Mouse (Mus musculus): Measurements from ENCODE around the gene Tef. TPM values are rescaled to one million over a fixed set of nuclear protein-coding genes. Genes with fewer than 3 reads are reported as not detected.

Tef gene
- total RNA-seq, 2 experiments from 2014 or later, result 0.38 to 2.0 TPM

GRCm38 (mm10) chr15:81860471-81861135 is 58.4 kb downstream of the Tef start:
- no peak for ATAC-seq (replicated peaks; ENCODE audit: low FRiP score, poor library complexity, severe bottlenecking)

DNA sequence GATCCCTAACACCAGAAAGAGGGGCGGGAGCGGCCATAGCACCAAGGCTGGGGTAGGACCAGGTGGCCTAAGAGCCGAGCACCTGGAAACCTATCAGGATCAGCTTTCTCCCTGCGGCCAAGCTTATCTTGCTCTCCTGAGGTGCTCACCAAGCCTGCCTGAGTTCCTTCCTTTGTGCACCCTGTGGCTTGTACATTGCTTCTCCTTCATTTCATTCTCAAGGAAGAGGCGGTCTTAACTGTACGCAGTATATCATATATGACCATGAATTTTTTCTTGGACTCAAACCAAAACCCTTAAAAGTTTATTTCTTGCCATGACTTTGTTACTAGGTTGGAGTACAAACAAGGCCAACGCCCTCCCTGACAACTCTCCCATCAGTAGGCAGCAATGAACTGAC is 62.0 kb downstream of the Tef start:
- no peak for ATAC-seq (replicated peaks; ENCODE audit: low FRiP score, poor library complexity, severe bottlenecking)

DNA sequence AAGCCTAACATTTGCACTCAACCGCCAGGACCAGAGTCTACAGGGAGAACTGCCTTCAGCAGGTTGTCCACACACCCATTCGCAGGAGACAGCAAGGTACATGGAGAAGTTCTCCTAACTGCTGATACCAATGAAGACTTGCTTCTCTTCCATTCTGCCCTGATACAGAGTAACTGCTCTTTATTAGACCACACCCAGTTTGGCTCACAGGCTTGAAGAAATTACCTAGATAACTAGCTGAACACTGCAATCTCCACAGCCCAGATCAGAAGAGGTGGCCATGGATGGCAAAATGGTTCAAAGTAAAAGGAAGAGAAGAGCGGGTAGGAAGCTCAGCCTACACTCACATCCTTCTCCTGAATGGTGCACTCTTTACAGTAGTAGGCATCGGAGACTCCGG is 67.8 kb downstream of the Tef start:
- ATAC-seq (replicated peaks; ENCODE audit: low FRiP score, poor library complexity, severe bottlenecking), result 0 out of 2 replicates have a peak, but pooled peaks have one; percentile 19

- ATAC-seq (replicated peaks; ENCODE audit: low FRiP score, poor library complexity, severe bottlenecking), result peak; percentile 87
These were observed 69.5 kb downstream of the Tef start, which contains the start of gene Phf5a for GRCm38 (mm10) chr15:81871604-81872261. Gene Phf5a, minus strand, starts transcription at chr15:81871911.

GRCm38 (mm10) chr15:81872262-81873136 is 70.3 kb downstream of the Tef start, which contains the start of gene Aco2:
Gene Aco2, plus strand, starts transcription at chr15:81872309.
- peak; percentile 91 for ATAC-seq (replicated peaks; ENCODE audit: low FRiP score, poor library complexity, severe bottlenecking)

Other genes with a start within 250 kb of the Tef start
- 177 and 234 TPM in 2 replicates for gene Ep300, start 217.1 kb upstream of the Tef start, total RNA-seq (2015; ENCODE audit: low replicate concordance)
- 187 and 219 TPM in 2 replicates for gene Ep300, start 217.1 kb upstream of the Tef start, total RNA-seq (2017; ENCODE audit: low replicate concordance)
- gene L3mbtl2, start 138.5 kb upstream of the Tef start, total RNA-seq (2015; ENCODE audit: low replicate concordance), result 0.96 and 5.2 TPM in 2 replicates
- gene L3mbtl2, start 138.5 kb upstream of the Tef start, total RNA-seq (2017; ENCODE audit: low replicate concordance), result 4.5 and 9.8 TPM in 2 replicates
- not detected in 2 replicates for gene Chadl, start 105.1 kb upstream of the Tef start, total RNA-seq (2015; ENCODE audit: low replicate concordance)
- gene Chadl, start 105.1 kb upstream of the Tef start, total RNA-seq (2017; ENCODE audit: low replicate concordance), result 0.14 TPM in 1 of 2 replicates, not detected in the other
- 2.5 and 3.1 TPM in 2 replicates for gene Zc3h7b, start 57.4 kb upstream of the Tef start, total RNA-seq (2015; ENCODE audit: low replicate concordance)
- gene Zc3h7b, start 57.4 kb upstream of the Tef start, total RNA-seq (2017; ENCODE audit: low replicate concordance), result 2.0 and 4.2 TPM in 2 replicates
- 8.3 and 19.4 TPM in 2 replicates for gene Rangap1, start 56.9 kb upstream of the Tef start, total RNA-seq (2015; ENCODE audit: low replicate concordance)
- 34.2 and 41.5 TPM in 2 replicates for gene Rangap1, start 56.9 kb upstream of the Tef start, total RNA-seq (2017; ENCODE audit: low replicate concordance)
- gene Tob2, start 56.4 kb downstream of the Tef start, total RNA-seq (2015; ENCODE audit: low replicate concordance), result 6.3 and 9.6 TPM in 2 replicates
- gene Tob2, start 56.4 kb downstream of the Tef start, total RNA-seq (2017; ENCODE audit: low replicate concordance), result 5.3 and 7.2 TPM in 2 replicates
- gene Phf5a, start 69.5 kb downstream of the Tef start, total RNA-seq (2015; ENCODE audit: low replicate concordance), result 29.7 and 33.0 TPM in 2 replicates
- gene Phf5a, start 69.5 kb downstream of the Tef start, total RNA-seq (2017; ENCODE audit: low replicate concordance), result 19.8 and 45.9 TPM in 2 replicates
- gene Aco2, start 69.9 kb downstream of the Tef start, total RNA-seq (2015; ENCODE audit: low replicate concordance), result 16.3 and 37.8 TPM in 2 replicates
- gene Aco2, start 69.9 kb downstream of the Tef start, total RNA-seq (2017; ENCODE audit: low replicate concordance), result 29.7 and 59.3 TPM in 2 replicates
- 2.9 and 3.8 TPM in 2 replicates for gene Polr3h, start 123.8 kb downstream of the Tef start, total RNA-seq (2015; ENCODE audit: low replicate concordance)
- 6.3 and 17.7 TPM in 2 replicates for gene Polr3h, start 123.8 kb downstream of the Tef start, total RNA-seq (2017; ENCODE audit: low replicate concordance)
- gene Csdc2, start 134.3 kb downstream of the Tef start, total RNA-seq (2015; ENCODE audit: low replicate concordance), result not detected in 2 replicates
- gene Csdc2, start 134.3 kb downstream of the Tef start, total RNA-seq (2017; ENCODE audit: low replicate concordance), result not detected in 2 replicates
- gene Pmm1, start 158.5 kb downstream of the Tef start, total RNA-seq (2015; ENCODE audit: low replicate concordance), result 2.3 and 20.3 TPM in 2 replicates
- 3.9 and 9.5 TPM in 2 replicates for gene Pmm1, start 158.5 kb downstream of the Tef start, total RNA-seq (2017; ENCODE audit: low replicate concordance)
- not detected in 2 replicates for gene 1700029P11Rik, start 178.1 kb downstream of the Tef start, total RNA-seq (2015; ENCODE audit: low replicate concordance)
- gene 1700029P11Rik, start 178.1 kb downstream of the Tef start, total RNA-seq (2017; ENCODE audit: low replicate concordance), result not detected in 2 replicates
- 17.6 and 41.7 TPM in 2 replicates for gene Xrcc6, start 185.4 kb downstream of the Tef start, total RNA-seq (2015; ENCODE audit: low replicate concordance)
- gene Xrcc6, start 185.4 kb downstream of the Tef start, total RNA-seq (2017; ENCODE audit: low replicate concordance), result 23.6 and 52.2 TPM in 2 replicates
- gene Desi1, start 231.4 kb downstream of the Tef start, total RNA-seq (2015; ENCODE audit: low replicate concordance), result 12.5 and 27.0 TPM in 2 replicates
- 3.6 and 5.0 TPM in 2 replicates for gene Desi1, start 231.4 kb downstream of the Tef start, total RNA-seq (2017; ENCODE audit: low replicate concordance)
- gene Snu13, start 245.2 kb downstream of the Tef start, total RNA-seq (2015; ENCODE audit: low replicate concordance), result 23.2 and 29.7 TPM in 2 replicates
- 24.5 and 44.7 TPM in 2 replicates for gene Snu13, start 245.2 kb downstream of the Tef start, total RNA-seq (2017; ENCODE audit: low replicate concordance)

Data from erythroblast, adult 5-6 weeks (primary cell).